Mouse (Mus musculus): ENCODE measurements around the gene Klrb1b. TPM values are rescaled to one million over a fixed set of nuclear protein-coding genes. Genes with fewer than 3 reads are reported as not detected.
A peak's percentile ranks its signal among the peaks of the same experiment; 100 is the strongest.
"Not testable (repeated sequence)": the region's sequence is repeated elsewhere in the genome, so short reads cannot be mapped to it uniquely, and the experiment has no call there.

Gene Klrb1b
- total RNA-seq, 2 experiments from 2014 or later: not detected

DNA sequence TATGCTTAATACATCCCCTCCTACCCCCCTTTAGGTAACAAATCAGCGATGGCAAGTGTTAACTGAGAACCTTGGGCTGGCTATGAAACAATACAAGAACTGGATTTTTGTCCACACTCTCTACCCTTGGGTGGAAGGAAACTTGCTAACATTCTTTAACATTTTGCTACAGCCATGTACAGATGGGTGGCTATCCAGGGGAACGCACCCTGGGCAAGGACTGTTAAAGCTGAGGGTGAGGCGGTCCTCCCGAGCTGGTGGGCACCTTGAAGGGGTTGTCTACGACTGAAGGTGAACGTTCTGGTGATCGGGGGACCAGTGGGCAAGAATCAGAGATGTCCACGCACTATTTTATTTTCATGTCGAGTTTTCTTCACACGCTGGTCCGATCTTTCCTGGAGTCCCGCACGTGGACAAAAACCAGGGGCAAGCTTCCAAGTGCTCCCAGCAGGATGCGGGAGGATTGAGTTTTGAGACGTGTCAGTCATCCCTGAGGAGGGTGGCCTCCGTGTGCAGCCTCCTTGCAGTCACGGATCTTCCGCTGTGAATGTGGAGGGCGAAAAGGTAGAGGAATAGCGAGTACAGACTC, 16.3 kb upstream of the Klrb1b start:
- DNase-seq: no peak
- intact Hi-C loops (cut with DNase I): loop anchor here (5.0 to 10.0 kb wide), 2 partner anchors 35 to 522 kb away; no protein-coding TSS in a partner anchor

DNA sequence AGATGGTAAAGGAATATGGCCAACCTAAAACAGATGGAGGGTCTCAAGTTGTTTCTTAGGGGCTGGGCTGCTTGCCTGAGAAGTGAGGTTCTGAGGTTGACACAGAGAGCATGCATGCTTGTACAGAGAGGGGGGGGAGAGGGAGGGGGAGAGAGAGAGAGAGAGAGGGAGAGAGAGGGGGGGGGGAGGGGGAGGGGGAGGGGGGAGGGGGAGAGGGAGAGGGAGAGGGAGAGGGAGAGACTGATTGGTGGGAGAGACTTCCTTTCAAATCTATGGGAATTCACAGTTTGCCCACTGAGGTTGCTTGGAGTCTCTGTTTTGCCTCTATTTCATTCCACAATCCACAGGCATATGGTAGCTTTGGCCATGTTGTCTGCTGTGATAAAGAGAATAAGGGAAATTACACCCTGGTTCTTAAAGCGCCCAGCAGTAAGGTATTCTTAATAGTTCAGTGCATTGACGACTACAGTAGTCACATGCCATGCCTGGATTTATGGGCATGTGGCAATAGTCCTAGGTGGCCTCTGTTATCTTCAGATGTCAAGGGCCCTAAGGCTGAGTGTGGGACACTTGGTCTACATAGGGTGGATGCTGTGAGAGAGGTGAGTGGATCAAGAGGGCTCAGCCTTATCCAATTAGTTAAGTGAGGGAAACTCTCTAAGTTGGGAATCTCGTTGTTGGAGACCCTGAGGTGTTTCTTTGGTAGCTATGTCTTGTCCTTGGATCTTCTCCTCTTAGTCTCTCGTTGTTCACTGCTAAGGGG, 15.4 kb upstream of the Klrb1b start:
- intact Hi-C loops (cut with DNase I): loop anchor here (5.0 to 10.0 kb wide), 2 partner anchors 34 to 523 kb away; no protein-coding TSS in a partner anchor
- no peak for DNase-seq

DNA sequence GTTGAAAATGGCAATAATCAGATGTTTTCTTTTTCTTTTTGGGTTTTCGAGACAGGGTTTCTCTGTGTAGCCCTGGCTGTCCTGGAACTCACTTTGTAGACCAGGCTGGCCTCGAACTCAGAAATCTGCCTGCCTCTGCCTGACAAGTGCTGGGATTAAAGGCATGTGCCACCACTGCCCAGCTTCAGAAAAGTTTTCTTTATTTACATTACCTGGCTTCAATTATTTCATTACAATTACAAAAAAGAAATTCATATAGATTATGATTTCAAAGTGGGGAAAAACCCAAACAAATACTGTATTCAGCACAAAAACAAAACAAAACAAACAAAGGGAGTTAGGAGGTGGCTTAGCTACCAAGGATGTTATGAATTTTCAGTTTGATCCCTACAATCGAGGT, 14.5 kb upstream of the Klrb1b start:
- intact Hi-C loops (cut with DNase I): loop anchor here (5.0 to 10.0 kb wide), 2 partner anchors 33 to 524 kb away; no protein-coding TSS in a partner anchor
- not testable (repeated sequence) for DNase-seq

DNA sequence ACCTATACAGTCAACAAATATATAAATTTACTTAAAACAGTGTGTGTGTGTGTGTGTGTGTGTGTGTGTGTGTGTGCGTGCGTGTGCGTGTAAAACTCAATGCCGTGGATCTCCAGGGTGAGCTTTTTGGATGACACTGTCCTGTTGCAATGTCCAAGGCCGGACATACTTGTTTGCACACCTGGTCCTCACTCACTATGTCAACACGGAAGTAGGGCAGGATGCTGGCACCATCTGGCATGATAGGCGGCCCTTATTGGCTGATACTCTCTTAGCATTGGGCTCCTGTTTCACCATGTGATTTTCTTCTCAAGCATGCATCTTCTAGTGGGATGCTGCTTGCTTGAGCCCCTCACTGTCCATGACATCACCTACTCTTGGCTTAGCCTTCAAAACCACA, 13.8 kb upstream of the Klrb1b start:
- intact Hi-C loops (cut with DNase I): loop anchor here (2.0 to 10.0 kb wide), 3 partner anchors 33 to 525 kb away; no protein-coding TSS in a partner anchor
- no peak for DNase-seq

DNA sequence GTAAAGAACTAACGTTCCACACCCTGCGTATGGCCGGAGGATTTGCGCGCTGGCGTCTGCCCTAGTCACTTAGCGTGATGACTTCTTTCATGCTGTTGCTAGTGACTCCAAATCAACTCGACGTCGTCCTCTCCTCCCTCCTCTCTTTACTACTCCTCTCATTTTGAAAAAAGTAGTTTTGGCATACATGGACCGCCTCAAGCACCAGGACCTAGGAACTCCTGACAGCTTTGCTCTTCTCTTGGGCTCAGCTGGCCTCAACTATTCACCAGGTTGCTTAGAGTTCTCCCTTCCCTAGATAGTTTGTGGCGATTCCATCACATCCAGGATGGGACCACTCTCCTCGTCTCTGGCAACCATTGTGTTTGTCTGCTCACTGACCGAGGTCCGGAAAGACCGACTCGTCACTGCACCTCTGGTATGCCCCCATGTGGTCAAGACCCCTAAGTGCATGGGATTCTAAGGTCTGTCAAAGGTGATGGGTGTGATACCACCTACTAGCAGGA, 13.2 kb upstream of the Klrb1b start:
- DNase-seq: peak; percentile 86
- intact Hi-C loops (cut with DNase I): loop anchor here (2.0 kb wide), 1 partner anchor 75 kb away; no protein-coding TSS in a partner anchor

DNA sequence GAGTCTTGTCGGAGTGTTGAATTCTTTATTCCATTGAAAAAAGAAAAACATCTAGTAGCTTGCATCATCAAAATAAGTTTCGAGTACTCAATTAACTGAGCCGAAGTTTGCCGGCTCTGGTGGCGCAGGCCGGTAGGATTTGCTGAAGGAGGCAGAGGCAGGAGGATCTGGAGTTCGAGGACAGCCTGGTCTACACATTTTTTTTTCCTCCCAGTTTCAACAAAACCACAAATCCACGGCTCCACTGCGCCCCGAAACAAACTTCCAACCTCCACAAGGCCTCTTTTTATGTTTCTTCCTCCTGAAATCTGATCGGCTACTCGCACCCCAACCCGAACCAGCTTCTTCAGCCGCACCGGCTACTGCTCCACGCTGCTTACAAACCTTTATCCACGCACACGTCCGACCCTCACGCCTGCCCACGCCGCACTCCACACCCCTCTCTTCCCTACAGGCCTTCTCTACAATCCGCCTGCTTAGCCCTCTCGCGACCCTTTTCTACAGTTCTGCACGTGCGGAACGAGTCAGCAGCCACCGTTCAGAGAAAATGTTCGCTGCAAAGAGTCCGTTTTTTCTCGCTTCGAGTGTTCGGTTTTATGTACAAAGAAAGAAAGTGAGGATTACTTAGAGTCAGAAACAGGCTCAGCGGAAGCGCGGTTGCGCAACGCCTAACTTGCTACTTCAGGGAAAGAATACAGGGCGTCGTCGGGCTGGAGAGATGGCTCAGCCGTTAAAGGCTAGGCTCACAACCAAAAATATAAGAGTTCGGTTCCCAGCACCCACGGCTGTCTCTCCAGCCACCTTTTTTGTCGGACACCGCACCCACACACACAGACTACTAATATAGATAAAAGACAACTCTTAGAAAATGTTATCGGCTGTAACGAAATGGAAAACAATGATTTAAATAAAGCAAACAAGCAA, 12.5 kb upstream of the Klrb1b start:
- intact Hi-C loops (cut with DNase I): loop anchor here (2.0 kb wide), 1 partner anchor 74 kb away; no protein-coding TSS in a partner anchor
- peak; percentile 78 for DNase-seq

DNA sequence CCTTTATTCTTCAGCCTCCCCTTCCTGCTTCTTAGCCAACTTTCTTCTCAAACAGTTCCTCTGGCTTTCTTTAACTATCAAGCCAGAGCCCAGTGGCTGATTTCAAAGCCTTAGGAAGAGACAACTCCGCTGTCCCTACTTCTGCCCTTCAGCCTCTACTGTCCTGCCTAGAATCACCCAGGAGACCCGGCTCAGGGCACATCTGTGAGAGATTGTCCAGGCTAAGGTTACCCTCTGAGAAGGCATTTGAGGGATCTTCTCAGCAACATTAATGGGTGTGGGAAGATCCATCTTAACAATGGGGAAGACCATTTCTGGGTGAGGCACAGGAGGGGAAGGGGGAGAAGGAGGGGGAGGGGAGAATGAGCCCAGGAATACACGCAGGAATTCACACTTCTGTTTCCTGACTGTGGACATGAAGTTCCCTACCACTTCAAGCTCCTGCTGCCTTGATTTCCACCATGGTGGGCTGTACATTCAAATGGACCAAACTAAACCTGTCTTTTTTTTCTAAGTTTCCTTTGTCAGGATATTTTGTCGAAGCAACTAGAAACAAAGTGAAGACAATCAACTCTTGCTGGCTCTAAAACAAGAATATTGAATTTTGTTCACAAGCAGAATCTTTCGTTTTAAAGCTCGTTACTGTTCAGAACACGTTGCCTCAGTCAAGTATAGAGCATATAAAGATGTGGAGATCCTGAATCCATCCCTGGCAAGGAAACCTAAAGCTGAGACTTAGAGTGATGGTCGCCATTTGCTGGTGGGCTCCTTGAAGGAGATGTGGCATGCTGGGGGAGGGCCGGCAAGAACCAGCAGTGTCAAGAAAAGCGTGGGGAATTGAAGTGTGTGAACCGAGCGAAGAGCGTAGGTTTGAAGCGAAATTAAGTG, 11.6 kb upstream of the Klrb1b start:
- peak; percentile 37 for DNase-seq
- intact Hi-C loops (cut with DNase I): loop anchor here (2.0 kb wide), 1 partner anchor 73 kb away; no protein-coding TSS in a partner anchor

DNA sequence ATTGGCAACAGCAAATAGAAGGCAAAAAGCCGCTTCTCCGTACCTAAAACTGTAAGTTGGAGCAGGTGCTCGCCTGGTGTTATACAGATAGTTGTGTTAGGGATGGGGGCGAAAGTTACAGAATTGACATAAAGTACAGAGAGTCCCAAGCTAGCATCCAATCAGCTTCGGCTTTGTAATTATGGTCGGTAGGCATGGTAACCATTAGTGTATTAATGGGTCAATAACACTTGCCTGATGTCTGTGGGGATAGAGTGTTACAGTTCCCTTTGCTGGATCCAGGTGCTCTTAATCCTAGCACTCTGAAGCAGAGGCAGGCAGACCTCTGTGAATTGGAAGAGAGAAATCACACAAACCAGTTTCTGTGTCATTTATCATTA, 10.8 kb upstream of the Klrb1b start:
- intact Hi-C loops (cut with DNase I): no loop called here
- no peak for DNase-seq

DNA sequence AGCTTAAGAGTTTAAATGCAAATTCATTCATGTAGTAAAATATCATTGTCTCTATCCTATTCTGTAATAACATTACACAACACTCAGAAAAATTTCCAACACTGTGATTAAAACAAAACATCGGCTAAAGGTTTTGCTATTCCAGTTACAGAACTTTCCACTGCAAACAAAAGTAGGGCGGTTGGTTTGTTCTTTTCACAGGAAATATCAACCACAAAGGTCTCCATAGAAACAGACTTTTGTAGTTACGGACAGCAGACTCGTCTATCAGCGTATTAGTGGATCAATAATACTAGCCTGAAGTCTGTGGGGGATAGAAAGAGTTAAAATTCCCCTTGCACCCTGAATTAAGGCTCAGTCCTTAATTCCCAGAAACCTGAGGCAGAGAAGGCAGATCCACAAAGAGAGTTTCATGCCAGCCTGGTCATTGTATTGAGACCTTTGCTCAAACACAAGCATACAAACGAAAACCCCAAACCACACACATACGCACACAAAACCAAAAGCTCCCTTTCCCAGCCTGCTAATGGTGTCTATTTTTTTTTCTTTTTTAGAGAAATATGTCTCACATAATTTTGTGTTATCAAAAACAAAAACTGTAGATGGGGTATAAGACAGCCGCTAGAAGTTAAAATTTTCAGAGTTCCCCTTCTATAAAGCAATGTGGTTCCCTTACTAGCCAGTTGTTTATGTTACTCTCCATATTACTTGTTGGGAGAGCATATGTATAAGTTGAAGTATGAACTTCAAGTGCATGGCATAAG, 10.2 kb upstream of the Klrb1b start:
- intact Hi-C loops (cut with DNase I): no loop called here

DNA sequence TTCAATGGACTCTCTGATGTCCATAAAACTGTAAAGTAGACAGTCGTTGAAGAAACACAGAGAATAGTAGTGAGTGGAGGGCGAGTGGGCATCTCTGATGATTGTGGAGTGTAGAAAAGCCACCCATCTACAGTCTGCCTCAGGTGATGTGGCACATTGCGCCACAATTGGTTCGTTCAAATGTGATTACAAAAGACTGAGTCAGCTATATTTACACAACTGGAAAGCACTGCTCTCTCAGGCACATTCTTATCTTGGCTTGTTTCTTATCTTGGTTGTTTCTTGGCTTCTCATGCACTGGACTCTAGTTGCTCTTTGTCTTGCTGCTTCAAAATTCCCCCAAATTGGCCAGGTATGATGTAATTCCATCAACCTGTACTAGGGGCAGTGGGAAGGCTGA, 9.4 kb upstream of the Klrb1b start:
- intact Hi-C loops (cut with DNase I): no loop called here
- DNase-seq: no peak

More for the DNA sequence above, 10.2 kb upstream of the Klrb1b start:
- no peak for DNase-seq

DNA sequence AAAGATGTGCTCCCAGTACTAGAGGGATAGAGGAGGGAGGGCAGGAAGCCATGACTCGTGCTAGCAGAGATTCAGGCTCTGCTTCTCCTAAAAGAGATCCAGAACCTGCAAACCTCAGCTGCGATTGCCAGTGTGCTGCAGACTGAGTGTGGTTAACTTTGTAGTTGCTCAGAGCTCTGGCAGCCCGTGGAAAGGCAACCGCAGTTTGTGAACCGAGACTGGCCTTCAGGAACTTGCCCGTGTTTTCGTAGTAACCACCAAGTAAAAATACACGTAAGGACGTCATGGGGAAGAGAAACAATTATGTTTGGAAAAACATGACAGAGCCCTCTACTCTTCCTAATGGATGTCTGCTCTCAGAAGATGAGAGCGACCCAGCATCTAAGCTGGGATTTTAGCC, 6.9 kb upstream of the Klrb1b start:
- intact Hi-C loops (cut with DNase I): no loop called here
- DNase-seq: no peak

DNA sequence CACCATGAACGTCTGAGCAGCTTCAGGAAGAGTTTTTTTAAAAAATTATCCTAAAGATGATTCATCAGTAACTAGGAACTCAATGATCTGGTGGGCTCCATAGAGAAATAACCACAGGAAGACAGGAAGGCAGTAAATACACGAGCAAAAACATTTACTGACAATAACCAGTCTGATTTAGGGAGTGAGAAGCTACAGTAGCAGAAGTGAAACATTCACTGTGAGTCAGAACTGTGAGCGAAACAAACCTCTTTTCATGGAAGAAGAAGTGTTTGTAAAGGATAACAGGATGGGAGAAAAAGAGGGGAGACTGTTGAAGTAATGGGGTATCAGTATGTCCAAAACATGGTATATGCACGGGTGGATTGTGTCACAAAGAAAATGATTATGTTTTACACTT, 3.7 kb upstream of the Klrb1b start:
- DNase-seq: no peak
- intact Hi-C loops (cut with DNase I): no loop called here

DNA sequence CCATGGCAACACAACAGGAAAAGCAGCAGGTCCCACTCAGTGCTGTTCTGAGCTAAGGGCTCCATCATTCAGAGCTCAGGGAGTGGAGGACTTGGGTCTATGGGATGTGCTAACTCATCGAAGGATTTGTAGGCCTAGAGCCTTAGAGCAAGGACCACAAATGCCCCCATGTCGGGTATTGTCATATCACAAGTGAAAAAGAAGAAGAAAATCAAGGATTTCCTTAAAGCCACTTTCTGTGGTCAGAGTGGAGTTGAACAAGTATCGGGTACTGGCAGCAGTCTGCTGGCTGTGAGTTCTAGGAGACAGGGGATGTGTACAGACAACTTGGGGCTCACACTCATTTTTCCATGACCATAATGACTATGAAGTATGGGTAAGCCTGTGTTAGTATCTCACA, 650 bp upstream of the Klrb1b start:
- intact Hi-C loops (cut with DNase I): no loop called here

DNA sequence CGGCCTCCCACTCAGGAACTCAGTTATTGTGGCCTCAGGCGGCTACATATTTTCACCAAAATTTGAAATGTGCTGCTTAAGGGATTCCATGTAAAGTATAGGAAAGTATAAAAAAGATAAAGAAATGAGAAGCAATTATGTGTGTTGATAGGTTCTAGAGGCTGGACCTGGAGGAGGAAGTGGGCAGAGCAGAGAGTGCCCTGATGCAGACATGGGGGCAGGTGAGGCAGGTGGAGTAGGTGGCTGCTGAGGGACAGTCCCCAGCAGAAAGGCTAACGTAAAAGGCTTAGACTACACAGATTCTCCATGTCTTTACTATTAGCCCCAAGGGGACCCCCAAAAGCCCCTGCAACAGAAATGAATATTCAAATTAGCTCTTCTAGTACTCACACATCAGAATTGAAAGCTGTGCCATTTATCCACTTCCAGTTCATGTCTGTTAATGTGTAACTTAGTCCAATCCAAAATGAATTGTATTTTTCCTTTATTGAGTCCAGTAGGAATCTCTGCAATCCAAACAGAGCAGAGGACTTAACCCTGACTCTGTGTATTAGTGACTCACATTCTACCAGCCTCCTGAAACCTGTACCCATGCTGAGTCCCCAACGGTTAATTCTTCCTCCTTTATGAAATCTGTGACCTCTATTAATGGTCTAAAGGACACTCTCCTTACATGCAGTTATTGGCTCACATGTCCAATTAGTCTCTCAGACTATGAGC, 7.9 kb downstream of the Klrb1b start:
- intact Hi-C loops (cut with DNase I): no loop called here
- DNase-seq: no peak

More for the DNA sequence above, 650 bp upstream of the Klrb1b start:
- DNase-seq: no peak

DNA sequence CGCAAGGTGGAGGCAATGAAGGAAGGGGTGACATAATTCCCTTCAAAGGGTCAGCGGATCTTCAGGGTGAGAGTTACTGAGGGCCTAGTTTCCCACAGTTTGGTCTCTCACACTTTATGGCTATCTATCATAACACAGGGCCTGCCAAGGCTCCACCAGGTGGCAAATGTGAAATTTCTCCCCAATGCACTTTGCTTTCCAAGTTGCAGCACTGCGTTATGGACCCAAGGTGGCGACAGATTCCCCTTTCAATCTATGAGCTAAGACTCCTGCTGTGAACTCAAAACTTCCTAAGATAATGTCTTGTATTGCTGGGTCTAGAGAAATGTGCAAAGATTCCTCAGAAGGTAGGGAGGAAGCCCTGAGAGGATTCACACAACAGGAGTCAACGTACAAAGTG, 17.6 kb downstream of the Klrb1b start:
- intact Hi-C loops (cut with DNase I): loop anchor here (5.0 kb wide), 1 partner anchor 34 kb away; no protein-coding TSS in a partner anchor
- peak; percentile 27 for DNase-seq

DNA sequence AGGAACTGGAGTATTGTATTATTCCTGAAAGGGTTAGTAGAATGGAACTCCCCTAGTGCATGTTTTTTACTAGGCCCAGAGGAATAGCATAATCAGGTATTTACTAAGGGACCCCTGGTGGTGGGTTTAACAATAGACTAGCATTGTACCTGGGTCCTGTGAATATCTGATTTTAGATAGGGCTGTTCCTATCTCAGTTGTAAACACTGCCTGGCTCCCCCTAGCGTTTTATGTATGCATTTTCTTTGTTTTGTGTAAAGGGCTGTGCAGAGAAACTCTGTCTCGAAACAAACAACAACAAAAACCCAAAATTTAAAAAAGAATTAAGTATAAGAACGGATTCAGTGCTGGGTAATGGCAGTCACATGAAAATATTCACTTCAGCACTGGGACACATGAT, 19.1 kb downstream of the Klrb1b start:
- intact Hi-C loops (cut with DNase I): loop anchor here (5.0 kb wide), 1 partner anchor 35 kb away; no protein-coding TSS in a partner anchor
- no peak for DNase-seq

DNA sequence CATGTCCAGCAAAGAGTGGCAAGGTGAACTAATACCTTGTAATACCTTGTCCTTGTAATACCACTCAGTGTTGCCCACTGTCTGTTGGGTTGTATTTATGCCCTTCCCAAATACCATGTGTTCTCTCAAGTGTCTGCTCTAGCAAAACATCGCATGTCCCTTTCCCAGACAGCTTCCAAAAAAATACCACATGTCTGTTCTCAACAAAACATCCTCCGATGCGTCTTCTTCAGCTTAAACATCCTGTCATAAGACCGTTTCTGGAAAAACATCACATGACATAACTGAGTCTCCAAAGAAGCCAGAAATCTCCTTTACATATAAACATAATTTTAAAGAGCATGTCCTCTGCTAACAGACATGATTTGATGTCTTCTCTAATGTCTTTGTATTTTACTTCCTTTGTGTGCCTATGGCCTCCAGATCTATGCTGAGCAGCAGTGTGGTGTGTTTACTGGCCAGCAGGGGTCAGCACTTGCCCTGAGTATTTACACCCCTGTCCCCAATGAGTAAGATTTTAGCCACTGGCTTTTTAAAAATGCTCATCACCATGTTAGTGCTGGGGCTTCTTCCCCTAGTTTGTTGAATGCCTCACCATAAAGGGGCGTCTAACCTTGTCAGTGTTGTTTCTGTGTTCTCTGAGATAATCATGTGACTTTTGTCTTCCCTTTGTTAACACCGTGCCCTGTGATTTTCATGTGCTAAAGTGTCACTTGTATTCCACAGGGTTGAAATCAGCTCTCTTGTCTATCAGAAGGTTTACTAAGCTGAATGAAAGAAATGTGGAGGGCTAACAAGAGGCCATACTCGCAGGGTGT, 21.1 kb downstream of the Klrb1b start:
- intact Hi-C loops (cut with DNase I): loop anchor here (5.0 kb wide), 1 partner anchor 37 kb away; no protein-coding TSS in a partner anchor
- peak; percentile 70 for DNase-seq
